Mouse (Mus musculus) embryonic facial prominence, embryonic 14.5 days (tissue): ENCODE data around the gene Kank4. TPM values are rescaled to one million over a fixed set of nuclear protein-coding genes. Genes with fewer than 3 reads are reported as not detected.

Experiments used
- ATAC-seq: fragments of 200-750 bp; cut with Nextera tagmentation; 2 replicates; pipeline ENCODE4 v1.8.0; 2017; ENCODE audit warnings: low read depth, moderate number of reproducible peaks, moderate TSS enrichment
- DNase-seq: peaks from one replicate; pipeline ENCODE4 v3.0.0-alpha.2; 2015; ENCODE audit warnings: low spot score
- H3K27ac ChIP-seq: fragments of 300-500 bp; sonication (generic); replicated peaks from 2 replicates; pipeline ENCODE4 v1.5.1; 2014; ENCODE audit warnings: low read depth, mild to moderate bottlenecking, low read length, moderate library complexity
- H3K27me3 ChIP-seq: fragments of 300-500 bp; sonication (generic); replicated peaks from 2 replicates; pipeline ENCODE4 v1.6.1; 2014; ENCODE audit warnings: low read length; ENCODE audit not compliant: control insufficient read depth, insufficient read depth
- H3K36me3 ChIP-seq: fragments of 300-500 bp; sonication (generic); 2 replicates; pipeline ENCODE4 v1.6.1; 2014; ENCODE audit warnings: low read length, mixed read lengths; ENCODE audit not compliant: control insufficient read depth, insufficient read depth
- H3K4me1 ChIP-seq: fragments of 300-500 bp; sonication (generic); 2 replicates; pipeline ENCODE4 v1.6.1; 2014; ENCODE audit warnings: antibody characterized with exemption, low read length; ENCODE audit not compliant: control insufficient read depth, insufficient read depth
- H3K4me2 ChIP-seq: fragments of 300-500 bp; sonication (generic); 2 replicates; pipeline ENCODE4 v1.6.1; 2014; ENCODE audit warnings: low read depth, mild to moderate bottlenecking, low read length, moderate library complexity, mixed read lengths
- H3K4me3 ChIP-seq: fragments of 300-500 bp; sonication (generic); 2 replicates; pipeline ENCODE4 v1.5.1; 2014; ENCODE audit warnings: low read depth, mild to moderate bottlenecking, low read length
- H3K9ac ChIP-seq: fragments of 300-500 bp; sonication (generic); 2 replicates; pipeline ENCODE4 v1.6.1; 2014; ENCODE audit warnings: low read depth, mild to moderate bottlenecking, low read length, moderate library complexity, mixed read lengths
- H3K9me3 ChIP-seq: fragments of 300-500 bp; sonication (generic); 2 replicates; pipeline ENCODE4 v1.6.1; 2016; ENCODE audit warnings: low read length; ENCODE audit not compliant: control insufficient read depth
- WGBS: fragments of 180-500 bp; shearing (Covaris S2); extraction: QIAGEN DNeasy Blood & Tissue Kit; methylation state at CpG from one replicate; pipeline ENCODE4 v1.1.7; 2014; 5-methylcytosine and 5-hydroxymethylcytosine counted together
- polyA plus RNA-seq: library from polyadenylated mRNA; unstranded; fragments of >200 nt; fragmentation: Nextera tagmentation; extraction: Ambion mirVana; gene quantifications from 2 replicates; pipeline ENCODE4 v1.2.1, GENCODE M21; 2014

Gene Kank4
- polyA plus RNA-seq, 1 experiment from 2014 or later, result 2.6 TPM

- no peak overlapping the region for H3K4me2 ChIP-seq
- H3K27ac ChIP-seq, result 0 out of 2 replicates have a peak overlapping the region, but pooled peaks have one; percentile 61
- no peak overlapping the region for H3K4me3 ChIP-seq
- ATAC-seq (no peak), DNase-seq (no peak)
- no peaks in the 10 kb centered on the region for H3K9me3 ChIP-seq
- H3K36me3 ChIP-seq, result 0 out of 2 replicates have a peak, but pooled peaks cover 9% of the 10 kb centered on the region
- peaks cover 32% of the 10 kb centered on the region for H3K4me1 ChIP-seq
- no peaks in the 10 kb centered on the region for H3K27me3 ChIP-seq
- H3K9ac ChIP-seq, result no peak overlapping the region
- WGBS, result 73% methylated on average over 6 of the region's 6 CpGs
Observed at GRCm38 (mm10) chr4:98777464-98777863, 39.9 kb downstream of the Kank4 start.

DNA sequence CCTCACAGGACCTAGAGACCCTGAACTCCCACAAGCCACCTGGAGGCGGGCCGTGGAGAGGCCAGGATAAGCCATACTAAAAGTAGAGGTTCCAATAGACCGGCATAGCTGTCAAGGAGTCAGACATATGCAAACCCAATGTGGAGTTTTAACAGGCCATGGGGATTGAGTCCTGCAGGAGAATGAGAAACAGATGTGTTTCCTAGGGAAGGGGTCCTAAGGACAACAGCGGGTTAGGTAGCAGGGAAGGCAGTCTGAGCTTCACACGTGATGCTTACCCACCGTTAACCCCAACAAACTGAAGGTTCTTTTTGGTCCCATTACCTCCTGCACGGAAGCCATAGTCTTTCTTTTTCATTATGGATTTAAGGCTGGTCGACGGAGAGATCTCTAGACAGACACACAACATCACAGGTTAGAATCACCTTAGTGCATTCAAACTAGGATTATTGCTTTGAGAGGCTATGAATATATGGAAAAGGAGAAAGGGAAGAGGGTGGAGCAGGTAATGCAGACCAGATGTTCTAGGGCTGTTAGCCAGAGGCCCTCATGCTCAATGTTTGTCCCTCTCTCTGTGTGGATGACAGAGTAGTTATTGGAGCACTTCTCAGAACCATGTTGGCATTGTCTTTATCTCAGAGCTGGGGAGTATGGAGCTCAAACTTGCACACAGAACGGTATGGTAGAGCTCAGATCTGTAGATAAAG is 40.5 kb downstream of the Kank4 start:
- H3K27me3 ChIP-seq, result no peaks in the 10 kb centered on the region
- H3K4me3 ChIP-seq, result no peak overlapping the region
- no peak overlapping the region for H3K9ac ChIP-seq
- 42% methylated on average over 10 of the region's 10 CpGs for WGBS
- no peaks in the 10 kb centered on the region for H3K9me3 ChIP-seq
- peaks cover 32% of the 10 kb centered on the region for H3K4me1 ChIP-seq
- H3K36me3 ChIP-seq, result 0 out of 2 replicates have a peak, but pooled peaks cover 9% of the 10 kb centered on the region
- ATAC-seq (peak; percentile 24; the same call in 1 of the 2 replicates), DNase-seq (no peak)
- peak overlapping the region; percentile 61 for H3K27ac ChIP-seq
- H3K4me2 ChIP-seq, result no peak overlapping the region

DNA sequence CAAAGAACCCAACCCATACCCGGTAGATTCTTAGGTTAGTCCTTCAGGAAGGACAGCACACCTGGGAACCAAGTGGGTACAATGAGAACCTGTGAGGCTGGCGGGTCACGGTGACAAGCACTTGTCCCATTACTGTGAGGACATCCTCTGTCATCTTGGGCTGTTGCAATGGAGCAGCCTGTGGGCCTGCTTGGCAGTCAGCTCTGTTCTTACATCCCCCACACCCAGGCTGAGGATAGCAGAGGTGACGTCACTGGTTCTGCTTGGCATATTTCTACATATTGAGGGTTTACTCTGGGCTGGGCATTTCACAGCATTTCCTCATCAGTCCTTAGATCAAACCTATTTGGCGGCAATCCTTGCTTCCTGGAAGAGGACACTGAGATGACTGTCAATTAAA is 43.6 kb downstream of the Kank4 start:
- H3K9me3 ChIP-seq, result no peaks in the 10 kb centered on the region
- peaks cover 24% of the 10 kb centered on the region for H3K4me1 ChIP-seq
- peaks cover 16% of the 10 kb centered on the region; the same call in 1 of the 2 replicates for H3K36me3 ChIP-seq
- no peak overlapping the region for H3K27ac ChIP-seq
- H3K9ac ChIP-seq, result no peak overlapping the region
- no peak overlapping the region for H3K4me2 ChIP-seq
- H3K4me3 ChIP-seq, result no peak overlapping the region
- 95% methylated on average over 5 of the region's 5 CpGs for WGBS
- no peak for ATAC-seq
- H3K27me3 ChIP-seq, result no peaks in the 10 kb centered on the region
- no peak for DNase-seq

- Histone ChIP-seq H3K4me1 (no peaks in the 10 kb centered on the region), H3K4me2 (no peak overlapping the region), H3K4me3 (no peak overlapping the region), H3K27ac (no peak overlapping the region), H3K36me3 (peaks cover 42% of the 10 kb centered on the region), H3K27me3 (no peaks in the 10 kb centered on the region), H3K9me3 (no peaks in the 10 kb centered on the region), H3K9ac (no peak overlapping the region)
- WGBS, result 67% methylated on average over 14 of the region's 14 CpGs
- no peak for ATAC-seq
- DNase-seq, result no peak
Observed at GRCm38 (mm10) chr4:98767134-98768133, 49.9 kb downstream of the Kank4 start.

GRCm38 (mm10) chr4:98758872-98759518 is 58.3 kb downstream of the Kank4 start:
- Histone ChIP-seq H3K4me3 (no peak overlapping the region), H3K4me1 (no peaks in the 10 kb centered on the region), H3K36me3 (0 out of 2 replicates have a peak, but pooled peaks cover 21% of the 10 kb centered on the region), H3K4me2 (no peak overlapping the region), H3K9me3 (no peaks in the 10 kb centered on the region), H3K27ac (no peak overlapping the region), H3K27me3 (no peaks in the 10 kb centered on the region), H3K9ac (no peak overlapping the region)
- ATAC-seq (no peak), DNase-seq (no peak)
- WGBS, result 57% methylated on average over 3 of the region's 3 CpGs

- no peak overlapping the region for H3K4me2 ChIP-seq
- no peaks in the 10 kb centered on the region for H3K9me3 ChIP-seq
- 46% methylated on average over 4 of the region's 4 CpGs for WGBS
- no peak overlapping the region for H3K4me3 ChIP-seq
- H3K27me3 ChIP-seq, result no peaks in the 10 kb centered on the region
- DNase-seq (peak; percentile 34), ATAC-seq (peak; percentile 51; the same call in 1 of the 2 replicates)
- 0 out of 2 replicates have a peak, but pooled peaks cover 15% of the 10 kb centered on the region for H3K36me3 ChIP-seq
- H3K9ac ChIP-seq, result no peak overlapping the region
- H3K27ac ChIP-seq, result no peak overlapping the region
- H3K4me1 ChIP-seq, result no peaks in the 10 kb centered on the region
Observed at GRCm38 (mm10) chr4:98758012-98758821, 59.1 kb downstream of the Kank4 start.

DNA sequence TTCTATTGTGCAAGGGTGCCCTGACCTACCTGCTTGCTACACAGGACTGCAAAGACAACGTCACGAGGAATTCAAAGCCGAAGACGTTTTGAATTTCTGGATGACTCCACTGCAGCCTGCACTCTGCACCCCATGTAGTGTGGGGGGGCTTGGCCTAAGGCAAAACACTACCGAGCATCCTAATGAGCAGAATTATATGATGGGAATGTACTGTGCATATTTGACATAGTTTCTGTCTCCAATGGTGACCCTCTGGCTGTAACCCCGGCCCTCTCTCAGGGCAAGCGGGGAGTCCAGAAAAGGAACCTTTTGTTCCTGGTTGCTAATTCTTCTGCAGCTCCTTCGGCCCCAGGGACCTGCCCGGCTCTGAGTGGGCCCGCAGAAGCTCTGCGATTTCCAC is 61.2 kb downstream of the Kank4 start:
- no peak overlapping the region for H3K4me2 ChIP-seq
- no peaks in the 10 kb centered on the region for H3K4me1 ChIP-seq
- no peaks in the 10 kb centered on the region for H3K9me3 ChIP-seq
- DNase-seq (no peak), ATAC-seq (no peak)
- no peak overlapping the region for H3K4me3 ChIP-seq
- H3K27me3 ChIP-seq, result no peaks in the 10 kb centered on the region
- 32% methylated on average over 11 of the region's 11 CpGs for WGBS
- no peak overlapping the region for H3K9ac ChIP-seq
- 0 out of 2 replicates have a peak, but pooled peaks cover 12% of the 10 kb centered on the region for H3K36me3 ChIP-seq
- no peak overlapping the region for H3K27ac ChIP-seq
